Mouse (Mus musculus) layer of hippocampus, postnatal 25 days (tissue): ENCODE data around the gene Pla2g4e. TPM values are rescaled to one million over a fixed set of nuclear protein-coding genes. Genes with fewer than 3 reads are reported as not detected.

ENCODE experiments used
- DNase-seq, 2 experiments: peaks; one replicate each; pipeline ENCODE4 v3.0.0; 2022; ENCODE audit warnings: mixed read lengths in 2 of 2, low spot score in 1 of 2; ENCODE audit errors: extremely low spot score in 1 of 2
- total RNA-seq, 2 experiments: library from RNA; stranded (reverse); gene quantifications; 2 replicates each; pipeline ENCODE4 v1.2.3; 2021

Pla2g4e gene
- total RNA-seq, 2 experiments from 2014 or later = 9.7 to 12.9 TPM

GRCm38 (mm10) chr2:120158846-120159245, 86.3 kb downstream of the Pla2g4e start:
- DNase-seq = no peak

- no peak for DNase-seq
These were observed 87.1 kb downstream of the Pla2g4e start for GRCm38 (mm10) chr2:120158016-120158415.

GRCm38 (mm10) chr2:120157606-120158005, 87.5 kb downstream of the Pla2g4e start:
- DNase-seq = no peak

GRCm38 (mm10) chr2:120154361-120154894, 90.7 kb downstream of the Pla2g4e start, which contains the start of gene Ehd4:
TSS of gene Ehd4 (minus strand) at chr2:120154606.
- peak; percentile 92 to 98 for DNase-seq

- DNase-seq = no peak
These were observed 91.4 kb downstream of the Pla2g4e start for GRCm38 (mm10) chr2:120153586-120154360.

- no peak for DNase-seq
These were observed 94.6 kb downstream of the Pla2g4e start for GRCm38 (mm10) chr2:120150571-120150970.

GRCm38 (mm10) chr2:120149634-120150033, 95.5 kb downstream of the Pla2g4e start:
- DNase-seq = no peak

- DNase-seq = no peak
These were observed 97.1 kb downstream of the Pla2g4e start for GRCm38 (mm10) chr2:120147999-120148398.

GRCm38 (mm10) chr2:120147364-120147763, 97.8 kb downstream of the Pla2g4e start:
- DNase-seq = no peak

GRCm38 (mm10) chr2:120146543-120146942, 98.6 kb downstream of the Pla2g4e start:
- no peak for DNase-seq

GRCm38 (mm10) chr2:120144390-120144789, 100.7 kb downstream of the Pla2g4e start:
- no peak for DNase-seq

GRCm38 (mm10) chr2:120142336-120142735, 102.8 kb downstream of the Pla2g4e start:
- DNase-seq = no peak

GRCm38 (mm10) chr2:120141671-120142070, 103.5 kb downstream of the Pla2g4e start:
- no peak for DNase-seq

GRCm38 (mm10) chr2:120140326-120140725, 104.8 kb downstream of the Pla2g4e start:
- DNase-seq = no peak

GRCm38 (mm10) chr2:120139091-120139490, 106.0 kb downstream of the Pla2g4e start:
- DNase-seq = no peak

GRCm38 (mm10) chr2:120137281-120137680, 107.9 kb downstream of the Pla2g4e start:
- no peak for DNase-seq

GRCm38 (mm10) chr2:120134453-120135075, 110.6 kb downstream of the Pla2g4e start:
- DNase-seq = no peak

GRCm38 (mm10) chr2:120131881-120132280, 113.3 kb downstream of the Pla2g4e start:
- no peak for DNase-seq

- no peak for DNase-seq
These were observed 115.8 kb downstream of the Pla2g4e start for GRCm38 (mm10) chr2:120129252-120129908.

- no peak for DNase-seq
These were observed 116.5 kb downstream of the Pla2g4e start for GRCm38 (mm10) chr2:120128611-120129051.

GRCm38 (mm10) chr2:120128011-120128410, 117.1 kb downstream of the Pla2g4e start:
- DNase-seq = no peak
